Mouse (Mus musculus) brain, embryonic 18.5 days (tissue): ENCODE measurements around the gene Jazf1.
A peak's percentile ranks its signal among the peaks of the same experiment; 100 is the strongest.

Source experiments
- DNase-seq: peaks from one replicate; pipeline ENCODE4 v3.0.0-alpha.2; 2012; ENCODE audit warnings: low read depth, low spot score

Jazf1 gene

GRCm38 (mm10) chr6:52796691-52797090, 271.7 kb downstream of the Jazf1 start:
- DNase-seq, result no peak

- DNase-seq, result no peak
These were observed 272.3 kb downstream of the Jazf1 start for GRCm38 (mm10) chr6:52796035-52796598.

- DNase-seq, result no peak
These were observed 273.2 kb downstream of the Jazf1 start for GRCm38 (mm10) chr6:52795029-52795841.

- DNase-seq, result no peak
These were observed 276.0 kb downstream of the Jazf1 start for GRCm38 (mm10) chr6:52792455-52792854.

- no peak for DNase-seq
These were observed 277.6 kb downstream of the Jazf1 start for GRCm38 (mm10) chr6:52790781-52791180.

GRCm38 (mm10) chr6:52790316-52790715, 278.1 kb downstream of the Jazf1 start:
- no peak for DNase-seq

GRCm38 (mm10) chr6:52779546-52779945, 288.9 kb downstream of the Jazf1 start:
- DNase-seq, result no peak

- no peak for DNase-seq
These were observed 289.9 kb downstream of the Jazf1 start for GRCm38 (mm10) chr6:52778523-52778922.

- DNase-seq, result no peak
These were observed 291.4 kb downstream of the Jazf1 start for GRCm38 (mm10) chr6:52777034-52777433.

- DNase-seq, result no peak
These were observed 292.5 kb downstream of the Jazf1 start for GRCm38 (mm10) chr6:52775956-52776355.

GRCm38 (mm10) chr6:52775350-52775749, 293.1 kb downstream of the Jazf1 start:
- no peak for DNase-seq

GRCm38 (mm10) chr6:52773132-52773531, 295.3 kb downstream of the Jazf1 start:
- no peak for DNase-seq

- DNase-seq, result no peak
These were observed 297.6 kb downstream of the Jazf1 start for GRCm38 (mm10) chr6:52770789-52771188.

- no peak for DNase-seq
These were observed 303.2 kb downstream of the Jazf1 start for GRCm38 (mm10) chr6:52765206-52765605.

GRCm38 (mm10) chr6:52752832-52753231, 315.6 kb downstream of the Jazf1 start:
- no peak for DNase-seq

GRCm38 (mm10) chr6:52734630-52735029, 333.8 kb downstream of the Jazf1 start:
- no peak for DNase-seq

GRCm38 (mm10) chr6:52730338-52730737, 338.1 kb downstream of the Jazf1 start:
- DNase-seq, result no peak

- DNase-seq, result peak; percentile 12
These were observed 343.5 kb downstream of the Jazf1 start for GRCm38 (mm10) chr6:52724805-52725439.
